Mouse (Mus musculus) mouse trophoblast stem cell (cell line): ENCODE results near the gene Slc6a16.

Source experiments
- in situ Hi-C, 2 experiments: fragments of 300-500 bp; cut with MseI, MboI; formaldehyde crosslinking; loops; 2 replicates in 1 of 2; 3 replicates in 1 of 2; pipeline ENCODE4 v1.15.1; 2025

Slc6a16 gene

DNA sequence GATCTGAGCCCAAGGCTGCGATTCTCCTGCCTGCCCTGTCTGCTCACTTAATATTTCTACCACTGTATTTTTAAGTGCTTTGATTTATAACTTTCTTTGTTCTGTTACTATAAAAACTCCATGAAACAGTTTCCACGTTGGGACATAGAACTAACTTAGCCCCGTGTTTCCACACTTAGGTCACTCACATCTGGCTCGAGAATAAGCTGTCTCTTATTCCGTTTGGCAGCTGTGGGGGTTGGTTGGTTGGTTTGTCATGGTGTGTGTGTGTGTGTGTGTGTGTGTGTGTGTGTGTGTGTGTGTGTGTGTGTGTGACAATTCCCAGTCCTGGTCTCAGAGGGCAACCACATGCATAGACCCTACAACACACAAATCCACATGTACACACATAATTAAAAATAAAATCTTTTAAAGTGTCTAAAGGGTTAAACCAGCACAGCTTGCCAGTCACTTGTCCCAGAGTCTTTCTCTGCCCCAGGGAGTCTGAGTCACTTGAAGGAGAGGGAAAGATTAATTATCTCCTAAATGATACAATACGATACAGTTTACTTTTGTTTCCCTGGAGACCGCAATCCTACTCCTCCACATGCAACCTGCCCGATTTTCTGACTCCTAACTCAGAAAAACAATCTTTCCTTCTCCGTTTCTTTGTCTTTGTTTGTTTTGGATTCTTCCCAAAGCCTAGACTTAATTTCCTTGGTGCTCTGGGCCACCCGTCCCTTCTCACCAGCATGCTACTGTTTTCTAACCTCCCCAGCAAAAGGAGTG lies 72.0 kb downstream of the Slc6a16 start:
- in situ Hi-C loops, result no loop called here

DNA sequence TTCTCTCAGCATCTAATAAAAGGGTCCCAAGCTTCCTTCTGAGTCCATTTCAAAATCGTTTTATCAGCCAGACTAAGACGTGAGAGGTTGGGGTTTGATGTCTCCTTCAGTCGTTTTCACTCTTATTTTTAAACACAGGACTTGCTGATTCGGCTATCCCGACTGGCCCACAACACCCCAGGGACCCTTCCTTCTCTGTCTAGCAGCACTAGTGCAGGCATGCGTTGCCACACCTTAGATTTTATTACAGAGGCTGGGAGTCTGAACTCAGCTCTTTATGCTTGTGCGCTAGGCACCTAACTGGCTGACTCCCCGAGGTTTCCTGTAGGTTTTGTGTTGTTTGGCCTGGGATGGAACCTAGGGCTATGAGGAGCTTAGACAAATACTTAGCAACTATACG lies 72.6 kb downstream of the Slc6a16 start:
- in situ Hi-C loops, result no loop called here

DNA sequence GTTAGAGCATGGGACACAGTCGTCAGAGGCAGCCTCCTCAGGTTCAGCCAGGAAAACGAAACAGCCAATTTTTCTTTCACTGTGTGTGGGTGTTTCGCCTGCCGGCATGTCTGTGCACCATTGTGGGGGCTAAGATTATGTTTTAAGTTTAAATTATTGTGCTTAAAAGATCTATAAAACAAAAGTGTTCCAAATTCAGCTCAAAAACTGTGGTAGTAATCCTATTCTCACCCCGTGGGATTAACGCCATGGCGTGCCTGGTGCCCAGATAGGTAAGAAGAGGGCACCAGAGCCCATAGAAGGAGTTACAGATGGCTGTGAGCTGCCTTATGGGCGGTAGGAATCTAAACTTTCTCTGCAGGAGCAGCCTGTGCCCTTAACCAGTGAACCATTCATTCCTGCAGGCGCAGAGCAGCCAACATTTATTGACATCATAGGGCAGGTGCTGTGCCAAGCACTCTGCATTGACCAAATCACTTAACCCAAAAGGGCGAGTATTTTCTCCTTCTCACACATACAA lies 74.4 kb downstream of the Slc6a16 start:
- in situ Hi-C loops, result no loop called here

DNA sequence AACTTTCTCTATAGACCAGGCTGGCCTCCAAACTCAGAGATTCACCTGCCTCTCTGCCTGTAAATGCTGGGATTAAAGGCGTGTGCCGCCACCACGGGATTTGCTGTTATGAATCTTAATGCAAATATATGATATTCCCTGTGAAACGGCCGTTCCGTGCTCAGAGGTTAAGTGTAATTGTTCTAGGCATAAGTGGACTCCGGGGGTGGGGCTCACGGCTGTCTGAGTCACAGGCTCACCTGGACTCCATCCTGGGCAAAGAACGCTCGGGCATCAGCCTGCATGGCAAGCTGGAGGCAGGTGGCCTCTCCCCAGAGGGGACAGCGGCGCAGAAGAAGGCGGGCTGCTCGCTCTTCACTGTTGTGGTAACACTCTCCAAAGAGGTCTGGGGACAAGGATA lies 75.7 kb downstream of the Slc6a16 start:
- in situ Hi-C loops, result no loop called here

DNA sequence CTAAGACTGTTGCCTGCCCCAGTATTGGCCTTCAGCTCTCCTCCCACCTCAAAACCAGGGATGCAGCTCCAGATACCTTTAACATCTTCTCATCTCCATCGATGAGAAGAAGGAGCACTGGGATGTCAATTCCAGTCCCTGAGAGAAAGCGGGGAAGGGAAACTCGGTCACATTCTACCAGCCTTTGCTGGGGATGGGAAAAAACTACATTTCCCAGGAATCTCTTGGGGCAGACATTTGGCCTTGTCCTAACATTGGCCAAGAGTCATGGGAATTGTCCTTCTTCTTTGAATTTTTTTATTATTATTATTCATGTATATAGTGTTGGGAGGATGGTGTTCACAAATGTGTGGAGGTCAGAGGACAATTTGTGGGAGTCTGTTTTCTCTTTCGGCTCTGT lies 81.4 kb downstream of the Slc6a16 start:
- in situ Hi-C loops, result no loop called here
